Mouse (Mus musculus): ENCODE measurements around the gene Nvl.

Gene Nvl

DNA sequence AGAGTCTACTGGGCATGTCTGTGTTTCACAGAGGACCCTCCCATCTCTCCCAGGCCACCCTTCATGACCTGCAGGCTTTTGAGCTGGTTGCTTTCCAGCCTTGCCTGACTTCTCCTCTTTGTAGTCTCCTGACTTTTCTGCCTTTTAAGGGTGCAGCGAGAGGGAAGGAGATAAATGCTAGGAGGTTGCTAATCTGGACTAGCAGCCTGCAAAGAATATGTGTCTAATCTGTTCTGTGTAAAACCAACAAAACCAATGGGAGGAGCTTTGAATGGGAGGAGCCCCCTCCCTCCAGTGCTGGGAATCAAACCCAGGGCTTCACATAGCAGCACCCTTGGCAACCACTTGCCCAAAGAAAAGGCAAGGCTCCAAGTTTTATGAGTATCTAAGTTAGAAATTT, 75.7 kb downstream of the Nvl start:
- in situ Hi-C loops (cut with MseI, MboI): no loop called here

- in situ Hi-C loops (cut with MseI, MboI): no loop called here
Measured at GRCm38 (mm10) chr1:181064648-181065047, 79.4 kb downstream of the Nvl start.

GRCm38 (mm10) chr1:181063991-181064390, 80.0 kb downstream of the Nvl start:
- in situ Hi-C loops (cut with MseI, MboI): no loop called here

GRCm38 (mm10) chr1:181061784-181062485, 82.1 kb downstream of the Nvl start:
- in situ Hi-C loops (cut with MseI, MboI): no loop called here

- in situ Hi-C loops (cut with MseI, MboI): no loop called here
Measured at GRCm38 (mm10) chr1:181052898-181053297, 91.1 kb downstream of the Nvl start.

DNA sequence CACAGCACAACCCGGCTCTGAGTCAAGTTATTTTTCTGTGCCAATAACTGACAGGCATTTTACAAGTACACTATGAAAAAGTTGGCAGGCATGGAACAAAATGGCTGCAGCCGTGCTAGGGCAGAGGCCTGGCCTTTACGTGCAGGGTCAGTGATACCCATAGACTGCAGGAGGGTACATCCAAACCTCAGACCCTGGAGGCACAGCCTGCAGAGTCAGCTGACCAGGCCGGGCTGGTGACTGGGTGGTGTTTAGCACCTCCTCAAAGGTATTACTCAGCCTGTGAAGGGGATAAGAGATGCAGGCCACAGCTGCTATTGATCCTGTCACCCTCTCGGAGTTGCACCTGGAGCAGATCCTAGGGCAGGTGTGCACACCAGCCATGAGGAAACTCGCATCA, 93.1 kb downstream of the Nvl start, which contains the start of gene 9130409I23Rik:
TSS of gene 9130409I23Rik (plus strand) at position 301 of the 400 bp plus-strand sequence.
- in situ Hi-C loops (cut with MseI, MboI): no loop called here

- in situ Hi-C loops (cut with MseI, MboI): loop anchor here in 1 of 2 experiments (10.0 kb wide), 1 partner anchor 55 kb away; no protein-coding TSS in a partner anchor
Measured at GRCm38 (mm10) chr1:181049328-181049842, 94.6 kb downstream of the Nvl start.

GRCm38 (mm10) chr1:181047520-181047919, 96.5 kb downstream of the Nvl start:
- in situ Hi-C loops (cut with MseI, MboI): loop anchor here in 1 of 2 experiments (10.0 kb wide), 1 partner anchor 53 kb away; no protein-coding TSS in a partner anchor

- in situ Hi-C loops (cut with MseI, MboI): loop anchor here in 1 of 2 experiments (10.0 kb wide), 1 partner anchor 45 kb away; no protein-coding TSS in a partner anchor
Measured at GRCm38 (mm10) chr1:181039652-181040051, 104.4 kb downstream of the Nvl start.

GRCm38 (mm10) chr1:181037623-181038022, 106.4 kb downstream of the Nvl start:
- in situ Hi-C loops (cut with MseI, MboI): no loop called here
